Mouse (Mus musculus): Measurements from ENCODE around the gene Helz. TPM values are rescaled to one million over a fixed set of nuclear protein-coding genes. Genes with fewer than 3 reads are reported as not detected.
"Not testable (repeated sequence)": the region's sequence is repeated elsewhere in the genome, so short reads cannot be mapped to it uniquely, and the experiment has no call there.

The Helz gene
- polyA plus RNA-seq, 1 experiment, result 23.3 TPM

DNA sequence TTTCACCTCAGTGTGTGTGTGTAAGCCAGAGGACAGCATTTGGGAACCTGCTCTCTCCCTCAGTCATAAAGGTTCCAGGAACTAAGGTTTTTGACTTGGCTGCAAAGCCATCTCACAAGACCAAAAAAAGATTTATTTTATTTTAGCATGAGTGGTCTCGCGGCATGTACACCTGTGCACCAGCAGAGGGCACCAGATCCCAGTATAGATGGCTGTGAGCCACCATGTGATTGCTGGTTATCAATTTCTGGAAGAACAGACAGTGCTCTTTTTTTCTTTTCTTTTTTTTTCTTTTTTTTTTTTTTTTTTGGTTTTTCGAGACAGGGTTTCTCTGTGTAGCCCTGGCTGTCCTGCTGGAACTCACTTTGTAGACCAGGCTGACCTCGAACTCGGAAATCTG is 35.8 kb upstream of the Helz start:
- not testable (repeated sequence) for H3K4me1 ChIP-seq (ENCODE audit: control insufficient read depth, insufficient read depth, insufficient read length); H3K36me3 ChIP-seq (ENCODE audit: control insufficient read depth, insufficient read depth, low read length); H3K27ac ChIP-seq (ENCODE audit: insufficient read depth, low read length); H3K4me3 ChIP-seq (ENCODE audit: extremely low read depth, insufficient read depth, insufficient read length); H3K27me3 ChIP-seq (ENCODE audit: control insufficient read depth, insufficient read depth, low read length)
- peak; percentile 44 to 58 for DNase-seq (ENCODE audit: low read depth in 1 of 2, low spot score in 2 of 2)
- WGBS, result 35% methylated on average over 5 of the region's 5 CpGs
- peak; percentile 76; the same call in 1 of the 2 replicates for TF ChIP-seq CTCF (IDR thresholded peaks at IDR 0.05; ENCODE audit: extremely low read depth, insufficient read depth, insufficient read length, insufficient replicate concordance)

DNA sequence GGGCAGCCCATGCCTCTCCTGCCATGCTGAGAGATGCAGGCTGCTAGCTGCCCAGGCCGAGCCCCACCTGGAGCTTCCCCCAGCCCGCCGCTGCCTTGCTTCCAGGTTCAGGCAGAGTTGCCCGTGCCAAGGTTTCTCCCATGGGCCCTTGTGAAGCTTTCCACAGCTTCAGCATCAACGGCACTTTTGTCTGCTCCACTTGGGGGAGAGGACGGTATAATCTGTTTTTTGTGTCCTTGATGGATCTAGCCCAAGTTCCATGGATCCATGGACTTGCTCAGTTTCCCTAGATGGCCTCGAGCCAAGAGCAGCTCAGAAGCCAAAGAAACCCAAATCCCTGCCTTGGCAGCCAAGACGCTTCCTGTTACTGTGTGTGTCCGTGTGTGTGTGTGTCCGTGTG is 34.7 kb upstream of the Helz start:
- DNase-seq (ENCODE audit: low read depth in 1 of 2, low spot score in 2 of 2), result no peak

DNA sequence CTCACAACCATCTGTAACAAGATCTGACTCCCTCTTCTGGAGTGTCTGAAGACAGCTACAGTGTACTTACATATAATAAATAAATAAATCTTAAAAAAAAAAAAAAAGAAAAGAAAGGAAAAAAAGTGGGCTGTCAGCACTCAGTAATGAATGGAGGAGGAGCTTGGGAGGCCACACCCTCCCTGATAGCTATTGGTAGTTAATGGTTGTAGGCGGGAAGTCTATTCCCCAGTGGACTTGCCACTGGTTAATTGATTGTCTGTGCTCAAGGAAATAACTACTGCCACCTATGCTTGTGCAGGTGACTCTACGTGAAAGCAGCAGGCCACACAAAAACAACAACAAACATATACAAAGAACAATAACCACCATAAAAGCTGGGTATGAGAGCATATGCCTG is 31.3 kb upstream of the Helz start:
- Histone ChIP-seq H3K27ac (ENCODE audit: insufficient read depth, low read length) (no peak overlapping the region), H3K4me1 (ENCODE audit: control insufficient read depth, insufficient read depth, insufficient read length) (no peaks in the 10 kb centered on the region), H3K27me3 (ENCODE audit: control insufficient read depth, insufficient read depth, low read length) (no peaks in the 10 kb centered on the region), H3K4me3 (ENCODE audit: extremely low read depth, insufficient read depth, insufficient read length) (no peak overlapping the region), H3K36me3 (ENCODE audit: control insufficient read depth, insufficient read depth, low read length) (no peaks in the 10 kb centered on the region)
- no peak for DNase-seq (ENCODE audit: low read depth in 1 of 2, low spot score in 2 of 2)
- TF ChIP-seq CTCF (IDR thresholded peaks at IDR 0.05; ENCODE audit: extremely low read depth, insufficient read depth, insufficient read length, insufficient replicate concordance) (no peak), POLR2A (IDR thresholded peaks at IDR 0.05; ENCODE audit: low read depth, low read length) (no peak)
- WGBS, result 89% methylated on average over 2 of the region's 2 CpGs

More for the DNA sequence above, 34.7 kb upstream of the Helz start:
- Histone ChIP-seq H3K4me1 (ENCODE audit: control insufficient read depth, insufficient read depth, insufficient read length) (no peaks in the 10 kb centered on the region), H3K27ac (ENCODE audit: insufficient read depth, low read length) (no peak overlapping the region), H3K36me3 (ENCODE audit: control insufficient read depth, insufficient read depth, low read length) (no peaks in the 10 kb centered on the region), H3K4me3 (ENCODE audit: extremely low read depth, insufficient read depth, insufficient read length) (no peak overlapping the region), H3K27me3 (ENCODE audit: control insufficient read depth, insufficient read depth, low read length) (0 out of 2 replicates have a peak, but pooled peaks cover 3% of the 10 kb centered on the region)
- WGBS, result 81% methylated on average over 10 of the region's 10 CpGs
- no peak for TF ChIP-seq CTCF (IDR thresholded peaks at IDR 0.05; ENCODE audit: extremely low read depth, insufficient read depth, insufficient read length, insufficient replicate concordance)
- no peak for TF ChIP-seq POLR2A (IDR thresholded peaks at IDR 0.05; ENCODE audit: low read depth, low read length)

DNA sequence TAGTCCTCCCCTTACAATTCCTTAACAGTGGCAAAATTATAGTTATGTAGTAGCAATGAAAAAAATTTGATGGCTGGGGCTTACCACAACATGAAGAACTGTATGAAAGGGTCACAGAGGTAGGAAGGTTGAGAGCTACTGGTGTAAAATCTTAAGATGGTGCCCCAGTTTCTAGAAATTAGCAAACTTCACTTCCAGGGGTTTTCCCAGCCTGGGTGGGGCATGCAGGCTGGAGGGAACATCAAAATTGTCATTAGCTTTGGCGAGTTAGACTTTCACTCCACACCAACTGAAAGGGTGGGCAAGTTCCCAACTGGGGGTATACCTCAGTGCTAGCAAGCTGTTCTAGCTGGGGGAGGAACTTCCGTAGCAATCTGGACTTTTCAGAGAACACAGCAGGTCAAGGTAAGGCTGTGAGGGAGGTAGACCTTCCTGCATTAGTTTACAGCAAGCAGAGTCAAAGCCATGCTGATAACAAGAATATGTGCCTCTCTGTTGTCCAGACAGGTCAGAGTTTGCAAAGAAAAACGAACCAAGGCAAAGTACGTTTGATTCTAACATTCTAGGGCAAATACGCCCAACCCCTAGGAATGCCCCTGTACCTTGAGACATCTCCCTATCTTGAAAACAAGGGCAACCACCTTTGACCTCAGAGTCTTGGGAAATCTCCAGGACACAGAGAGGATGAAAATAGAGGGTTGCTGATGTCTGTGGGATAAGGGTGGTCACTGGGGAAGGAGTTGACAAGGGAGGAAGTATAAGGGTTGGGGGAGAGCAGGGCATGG is 28.9 kb upstream of the Helz start:
- Histone ChIP-seq H3K4me3 (ENCODE audit: extremely low read depth, insufficient read depth, insufficient read length) (no peak overlapping the region), H3K27ac (ENCODE audit: insufficient read depth, low read length) (no peak overlapping the region), H3K27me3 (ENCODE audit: control insufficient read depth, insufficient read depth, low read length) (no peaks in the 10 kb centered on the region), H3K4me1 (ENCODE audit: control insufficient read depth, insufficient read depth, insufficient read length) (no peaks in the 10 kb centered on the region), H3K36me3 (ENCODE audit: control insufficient read depth, insufficient read depth, low read length) (no peaks in the 10 kb centered on the region)
- TF ChIP-seq POLR2A (IDR thresholded peaks at IDR 0.05; ENCODE audit: low read depth, low read length), result no peak
- TF ChIP-seq CTCF (IDR thresholded peaks at IDR 0.05; ENCODE audit: extremely low read depth, insufficient read depth, insufficient read length, insufficient replicate concordance), result no peak
- 81% methylated on average over 5 of the region's 5 CpGs for WGBS
- no peak for DNase-seq (ENCODE audit: low read depth in 1 of 2, low spot score in 2 of 2)

GRCm38 (mm10) chr11:107521153-107521552 is 26.6 kb upstream of the Helz start:
- no peak for DNase-seq (ENCODE audit: low read depth in 1 of 2, low spot score in 2 of 2)
- no peaks in the 10 kb centered on the region for H3K27me3 ChIP-seq (ENCODE audit: control insufficient read depth, insufficient read depth, low read length)
- H3K36me3 ChIP-seq (ENCODE audit: control insufficient read depth, insufficient read depth, low read length), result no peaks in the 10 kb centered on the region
- 78% methylated on average over 1 of the region's 1 CpGs for WGBS
- TF ChIP-seq CTCF (IDR thresholded peaks at IDR 0.05; ENCODE audit: extremely low read depth, insufficient read depth, insufficient read length, insufficient replicate concordance) (no peak), POLR2A (IDR thresholded peaks at IDR 0.05; ENCODE audit: low read depth, low read length) (no peak)
- no peaks in the 10 kb centered on the region for H3K4me1 ChIP-seq (ENCODE audit: control insufficient read depth, insufficient read depth, insufficient read length)
- no peak overlapping the region for H3K4me3 ChIP-seq (ENCODE audit: extremely low read depth, insufficient read depth, insufficient read length)
- H3K27ac ChIP-seq (ENCODE audit: insufficient read depth, low read length), result no peak overlapping the region

DNA sequence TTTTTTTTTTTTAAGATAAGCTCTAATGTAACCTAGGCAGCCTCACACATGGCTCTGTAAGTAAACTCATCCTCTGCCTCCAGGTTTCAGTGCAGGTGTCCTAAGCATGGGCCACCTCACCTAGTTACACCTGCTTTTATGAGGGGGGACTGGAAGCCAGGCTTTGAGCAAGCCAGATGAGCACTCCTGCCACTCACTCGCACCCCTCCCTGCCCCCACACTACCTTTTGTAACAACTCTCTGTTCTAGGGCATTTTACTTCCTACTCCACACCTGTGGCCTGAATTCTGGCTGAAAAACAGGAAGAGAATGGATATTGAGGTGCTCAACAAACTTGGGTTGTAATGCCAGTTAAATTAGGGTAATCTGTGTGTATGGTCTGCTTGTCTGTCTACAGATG is 22.8 kb upstream of the Helz start:
- TF ChIP-seq CTCF (IDR thresholded peaks at IDR 0.05; ENCODE audit: extremely low read depth, insufficient read depth, insufficient read length, insufficient replicate concordance) (no peak), POLR2A (IDR thresholded peaks at IDR 0.05; ENCODE audit: low read depth, low read length) (no peak)
- H3K4me1 ChIP-seq (ENCODE audit: control insufficient read depth, insufficient read depth, insufficient read length), result no peaks in the 10 kb centered on the region
- H3K4me3 ChIP-seq (ENCODE audit: extremely low read depth, insufficient read depth, insufficient read length), result no peak overlapping the region
- WGBS, result 73% methylated on average over 1 of the region's 1 CpGs
- no peak for DNase-seq (ENCODE audit: low read depth in 1 of 2, low spot score in 2 of 2)
- H3K27me3 ChIP-seq (ENCODE audit: control insufficient read depth, insufficient read depth, low read length), result no peaks in the 10 kb centered on the region
- H3K36me3 ChIP-seq (ENCODE audit: control insufficient read depth, insufficient read depth, low read length), result no peaks in the 10 kb centered on the region
- H3K27ac ChIP-seq (ENCODE audit: insufficient read depth, low read length), result no peak overlapping the region

DNA sequence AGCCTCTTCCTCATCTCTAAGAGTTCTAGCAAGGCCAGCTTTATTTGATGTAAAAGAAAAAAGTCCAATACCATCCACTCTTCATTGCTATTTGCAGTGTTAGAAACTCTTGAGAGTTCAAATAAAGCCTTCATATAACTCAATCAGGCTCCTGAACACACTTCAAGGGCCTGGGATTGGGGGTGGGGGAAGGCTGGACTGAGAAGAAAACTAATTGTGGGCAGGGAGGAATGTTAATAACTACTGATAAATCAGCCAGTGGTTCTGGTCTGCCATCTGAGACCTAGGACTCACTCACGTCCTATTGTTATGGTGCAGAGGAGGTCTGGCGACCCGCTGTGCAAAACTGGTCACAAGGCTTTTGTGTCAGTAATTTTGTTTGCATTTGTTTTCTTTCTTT is 20.1 kb upstream of the Helz start:
- Histone ChIP-seq H3K27me3 (ENCODE audit: control insufficient read depth, insufficient read depth, low read length) (no peaks in the 10 kb centered on the region), H3K4me1 (ENCODE audit: control insufficient read depth, insufficient read depth, insufficient read length) (no peaks in the 10 kb centered on the region), H3K36me3 (ENCODE audit: control insufficient read depth, insufficient read depth, low read length) (no peaks in the 10 kb centered on the region), H3K4me3 (ENCODE audit: extremely low read depth, insufficient read depth, insufficient read length) (no peak overlapping the region), H3K27ac (ENCODE audit: insufficient read depth, low read length) (no peak overlapping the region)
- WGBS, result 90% methylated on average over 3 of the region's 3 CpGs
- DNase-seq (ENCODE audit: low read depth in 1 of 2, low spot score in 2 of 2), result no peak
- no peak for TF ChIP-seq CTCF (IDR thresholded peaks at IDR 0.05; ENCODE audit: extremely low read depth, insufficient read depth, insufficient read length, insufficient replicate concordance)
- no peak for TF ChIP-seq POLR2A (IDR thresholded peaks at IDR 0.05; ENCODE audit: low read depth, low read length)

Measured in spleen, adult 2 months (tissue).